Mouse (Mus musculus) limb, embryonic 11.5 days (tissue): ENCODE results near the gene Cfap43. TPM values are rescaled to one million over a fixed set of nuclear protein-coding genes. Genes with fewer than 3 reads are reported as not detected.
A peak's percentile ranks its signal among the peaks of the same experiment; 100 is the strongest.

Source experiments
- ATAC-seq: fragments of 200-750 bp; cut with Nextera tagmentation; 2 replicates; pipeline ENCODE4 v1.8.0; 2017; ENCODE audit warnings: low read depth; ENCODE audit not compliant: insufficient number of reproducible peaks, low FRiP score, low TSS enrichment
- DNase-seq: peaks from one replicate; pipeline ENCODE4 v3.0.0-alpha.2; 2015; ENCODE audit warnings: low spot score
- H3K27ac ChIP-seq: fragments of 300-500 bp; sonication (generic); replicated peaks from 2 replicates; pipeline ENCODE4 v1.5.1; 2014; ENCODE audit warnings: low read depth, mild to moderate bottlenecking, low read length
- H3K27me3 ChIP-seq: fragments of 300-500 bp; sonication (generic); 2 replicates; pipeline ENCODE4 v1.6.1; 2014; ENCODE audit warnings: mild to moderate bottlenecking, low read length, mixed read lengths; ENCODE audit not compliant: control insufficient read depth, insufficient read depth
- H3K36me3 ChIP-seq: fragments of 300-500 bp; sonication (generic); 2 replicates; pipeline ENCODE4 v1.6.1; 2014; ENCODE audit warnings: mild to moderate bottlenecking, low read length, moderate library complexity, mixed read lengths; ENCODE audit not compliant: control insufficient read depth, insufficient read depth
- H3K4me1 ChIP-seq: fragments of 300-500 bp; sonication (generic); 2 replicates; pipeline ENCODE4 v1.6.1; 2014; ENCODE audit warnings: low read length, mixed read lengths; ENCODE audit not compliant: control insufficient read depth, insufficient read depth
- H3K4me2 ChIP-seq: fragments of 300-500 bp; sonication (generic); 2 replicates; pipeline ENCODE4 v1.6.1; 2014; ENCODE audit warnings: low read depth, mild to moderate bottlenecking, moderate library complexity; ENCODE audit not compliant: severe bottlenecking
- H3K4me3 ChIP-seq: fragments of 300-500 bp; sonication (generic); 2 replicates; pipeline ENCODE4 v1.5.1; 2014; ENCODE audit warnings: low read depth, low read length
- H3K9ac ChIP-seq: fragments of 300-500 bp; sonication (generic); 2 replicates; pipeline ENCODE4 v1.6.1; 2014; ENCODE audit warnings: mild to moderate bottlenecking, low read length
- H3K9me3 ChIP-seq: fragments of 300-500 bp; sonication (generic); 2 replicates; pipeline ENCODE4 v1.6.1; 2016; ENCODE audit warnings: low read length; ENCODE audit not compliant: control insufficient read depth
- WGBS: fragments of 180-500 bp; shearing (Covaris S2); extraction: QIAGEN DNeasy Blood & Tissue Kit; methylation state at CpG from one replicate; pipeline ENCODE4 v1.1.7; 2014; 5-methylcytosine and 5-hydroxymethylcytosine counted together
- polyA plus RNA-seq: library from polyadenylated mRNA; unstranded; fragments of >200 nt; fragmentation: Nextera tagmentation; extraction: Ambion mirVana; gene quantifications from 2 replicates; pipeline ENCODE4 v1.2.1, GENCODE M21; 2014

Cfap43 gene
- polyA plus RNA-seq, 1 experiment from 2014 or later = 0.04 TPM

DNA sequence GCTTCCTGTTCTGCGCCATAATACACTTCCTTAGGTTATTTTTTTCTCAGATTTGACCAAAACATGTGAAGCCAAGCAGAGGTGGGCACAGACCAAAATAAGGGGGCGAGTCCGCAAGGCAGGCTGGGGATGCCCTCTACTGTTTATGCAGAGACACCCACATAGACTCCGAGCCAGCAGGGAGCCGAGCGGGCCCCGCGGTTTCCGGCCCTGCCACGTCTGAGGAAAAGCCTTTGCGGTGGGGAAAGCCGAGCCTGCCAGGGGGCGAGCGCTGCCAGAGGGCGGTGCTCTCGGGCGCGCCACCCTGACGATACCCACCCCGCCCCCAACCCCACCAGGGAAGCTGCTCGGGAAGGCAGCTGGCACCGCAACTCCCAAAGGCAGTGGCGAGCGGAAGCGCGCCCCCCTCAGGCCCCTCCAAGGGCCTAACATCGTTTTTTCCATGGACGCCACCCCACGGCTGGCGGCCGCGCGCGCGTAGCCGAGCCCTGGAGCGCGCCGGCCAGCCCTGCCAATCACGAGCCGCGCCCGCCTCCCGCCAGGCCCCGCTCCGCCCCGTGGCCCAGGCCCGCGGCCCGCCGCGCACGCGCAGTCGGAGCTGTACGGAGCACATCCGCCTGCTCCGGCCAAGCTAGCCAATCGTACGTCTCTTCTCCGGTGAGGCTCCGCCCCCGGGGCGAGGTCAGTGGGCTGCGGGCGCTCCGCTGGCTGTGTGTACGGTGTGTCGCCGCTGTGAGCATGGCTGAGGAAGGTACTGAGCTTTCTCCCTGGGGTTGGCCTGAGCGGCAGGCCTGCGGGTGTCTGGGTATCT lies 187.8 kb downstream of the Cfap43 start, which contains the start of gene Sfr1:
Sfr1 (plus strand) TSS at position 612 of the 811 bp plus-strand sequence.
- under 1% methylated on average over 42 of the region's 72 CpGs for WGBS
- peak within 1 kb of the TSS; percentile 70 for H3K9ac ChIP-seq
- H3K27me3 ChIP-seq = no peaks in the 10 kb centered on the region
- ATAC-seq (peak; percentile 96), DNase-seq (peak; percentile 99)
- H3K9me3 ChIP-seq = no peaks in the 10 kb centered on the region
- H3K27ac ChIP-seq = peak within 1 kb of the TSS; percentile 84
- H3K4me2 ChIP-seq = peak within 1 kb of the TSS; percentile 65
- peak within 1 kb of the TSS; percentile 65 for H3K4me3 ChIP-seq
- H3K4me1 ChIP-seq = peaks cover 3% of the 10 kb centered on the region; the same call in 1 of the 2 replicates
- H3K36me3 ChIP-seq = peaks cover 11% of the 10 kb centered on the region

DNA sequence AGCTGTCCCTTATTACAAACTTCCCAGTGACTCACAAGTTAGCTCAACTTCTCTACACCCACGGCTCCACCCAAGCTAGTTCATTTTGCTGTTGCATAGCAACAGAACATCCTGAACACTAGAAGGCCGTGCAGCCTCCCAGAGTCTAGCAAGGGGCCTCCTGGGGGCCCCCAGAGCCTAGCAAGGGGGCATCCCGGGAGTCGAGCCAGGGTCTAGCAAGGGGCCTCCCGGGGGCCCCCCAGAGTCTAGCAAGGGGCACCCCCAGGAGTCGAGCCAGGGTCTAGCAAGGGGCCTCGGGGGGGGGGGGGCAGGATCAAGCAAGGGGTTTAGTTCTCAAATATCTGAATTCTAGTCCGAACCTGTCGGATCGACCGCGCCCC lies 188.4 kb downstream of the Cfap43 start:
- Histone ChIP-seq H3K4me3 (peak overlapping the region; percentile 65), H3K9ac (peak overlapping the region; percentile 53), H3K9me3 (no peaks in the 10 kb centered on the region), H3K27ac (peak overlapping the region; percentile 84), H3K4me2 (peak overlapping the region; percentile 65), H3K36me3 (peaks cover 9% of the 10 kb centered on the region), H3K4me1 (peaks cover 3% of the 10 kb centered on the region; the same call in 1 of the 2 replicates), H3K27me3 (no peaks in the 10 kb centered on the region)
- under 1% methylated on average over 12 of the region's 12 CpGs for whole genome bisulfite sequencing
- peak; percentile 81 for DNase-seq
- ATAC-seq = peak; percentile 69; the same call in 1 of the 2 replicates

DNA sequence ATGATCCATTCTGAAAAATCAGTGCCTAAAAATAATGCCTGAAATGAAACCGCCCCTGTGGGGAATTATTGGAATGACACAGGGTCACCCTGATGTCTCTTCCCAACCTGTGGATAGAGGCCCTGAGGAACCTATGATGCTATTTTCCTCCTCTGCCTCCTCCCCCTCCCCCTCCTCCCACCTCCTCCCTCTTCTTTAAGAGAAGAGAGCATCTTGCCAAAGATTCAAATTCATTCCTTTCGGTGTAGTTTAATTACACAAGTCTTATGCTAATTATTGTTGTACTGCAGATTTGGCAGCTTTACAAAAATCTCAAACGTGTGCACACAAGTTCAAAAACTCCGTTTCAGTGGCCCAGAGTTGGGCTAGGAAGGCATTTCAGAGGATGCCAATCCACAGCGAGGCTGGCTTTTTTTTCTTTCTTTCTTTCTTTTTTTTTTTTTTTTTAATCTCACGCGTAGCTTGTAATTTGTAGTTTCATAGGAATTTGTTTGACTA lies 193.4 kb downstream of the Cfap43 start:
- 82% methylated on average over 7 of the region's 7 CpGs for WGBS
- no peak overlapping the region for H3K9ac ChIP-seq
- H3K4me2 ChIP-seq = no peak overlapping the region
- ATAC-seq (no peak), DNase-seq (no peak)
- H3K4me1 ChIP-seq = peaks cover 2% of the 10 kb centered on the region; the same call in 1 of the 2 replicates
- no peaks in the 10 kb centered on the region for H3K27me3 ChIP-seq
- H3K4me3 ChIP-seq = no peak overlapping the region
- H3K27ac ChIP-seq = no peak overlapping the region
- H3K9me3 ChIP-seq = no peaks in the 10 kb centered on the region
- no peaks in the 10 kb centered on the region for H3K36me3 ChIP-seq

DNA sequence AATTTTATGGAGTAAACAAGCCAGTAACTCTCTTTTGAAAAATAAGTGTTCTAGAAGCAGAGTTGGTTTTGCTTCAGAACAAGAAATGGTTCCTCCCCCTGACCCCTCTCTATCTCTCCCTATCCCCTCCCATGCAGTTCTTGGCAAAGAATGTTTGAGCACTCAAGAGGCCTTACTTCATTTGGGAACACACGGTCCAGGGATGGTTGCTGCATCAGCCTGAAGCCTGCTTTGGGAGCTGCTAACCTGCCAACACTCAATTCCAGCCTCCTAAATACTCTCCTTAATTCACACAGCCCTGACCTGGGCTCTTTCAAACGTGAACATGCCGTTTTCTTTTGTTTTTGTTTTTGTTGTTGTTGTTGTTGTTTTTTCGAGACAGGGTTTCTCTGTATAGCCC lies 194.2 kb downstream of the Cfap43 start:
- no peak for ATAC-seq
- Histone ChIP-seq H3K9ac (no peak overlapping the region), H3K4me1 (no peaks in the 10 kb centered on the region), H3K4me2 (no peak overlapping the region), H3K9me3 (no peaks in the 10 kb centered on the region), H3K27ac (no peak overlapping the region), H3K4me3 (no peak overlapping the region), H3K36me3 (no peaks in the 10 kb centered on the region), H3K27me3 (no peaks in the 10 kb centered on the region)
- DNase-seq = no peak
- 75% methylated on average over 4 of the region's 4 CpGs for WGBS

DNA sequence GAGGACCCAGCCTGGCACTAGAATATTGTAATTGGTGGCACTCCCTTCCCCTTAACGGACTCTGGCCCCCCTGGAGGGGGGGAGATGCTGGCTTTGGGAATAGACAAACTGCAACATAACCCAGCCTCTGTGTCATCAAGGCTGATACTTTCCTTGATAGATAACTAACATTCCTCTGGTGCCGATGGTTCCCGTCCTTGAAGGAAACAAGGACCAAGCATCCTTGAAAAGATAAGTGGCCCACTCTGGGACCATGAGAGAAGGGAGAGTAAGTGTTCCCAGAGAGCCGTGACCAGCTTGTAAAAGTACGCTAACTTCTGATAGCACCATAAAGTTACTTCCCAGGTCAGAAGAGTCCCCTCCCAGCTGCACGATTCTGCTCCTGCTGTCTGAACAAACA lies 196.6 kb downstream of the Cfap43 start:
- Histone ChIP-seq H3K9ac (no peak overlapping the region), H3K4me2 (no peak overlapping the region), H3K9me3 (no peaks in the 10 kb centered on the region), H3K4me1 (no peaks in the 10 kb centered on the region), H3K4me3 (no peak overlapping the region), H3K27ac (no peak overlapping the region), H3K36me3 (no peaks in the 10 kb centered on the region), H3K27me3 (no peaks in the 10 kb centered on the region)
- 61% methylated on average over 6 of the region's 6 CpGs for WGBS
- no peak for ATAC-seq
- no peak for DNase-seq

DNA sequence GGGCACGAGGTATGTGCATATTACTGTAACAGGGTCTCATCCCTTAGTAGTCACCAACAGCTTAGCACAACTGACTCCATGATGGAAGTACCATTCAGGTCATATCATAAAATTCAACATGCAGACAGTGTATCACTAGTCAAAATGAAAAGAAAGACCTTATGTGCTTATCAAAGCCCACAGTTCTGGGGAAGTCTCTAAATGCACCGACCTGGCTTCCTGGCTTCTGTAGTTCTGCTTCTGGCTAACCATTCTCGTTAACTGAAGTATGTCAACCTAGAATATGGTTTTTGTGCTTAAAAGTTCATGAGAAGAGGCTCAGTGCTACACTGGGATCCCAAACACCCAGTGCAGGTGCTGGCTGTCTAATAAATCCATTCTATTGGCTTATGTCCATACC lies 199.9 kb downstream of the Cfap43 start:
- H3K4me3 ChIP-seq = no peak overlapping the region
- H3K36me3 ChIP-seq = no peaks in the 10 kb centered on the region
- no peak for DNase-seq
- no peak overlapping the region for H3K4me2 ChIP-seq
- no peak overlapping the region for H3K27ac ChIP-seq
- no peak for ATAC-seq
- H3K9me3 ChIP-seq = no peaks in the 10 kb centered on the region
- H3K27me3 ChIP-seq = no peaks in the 10 kb centered on the region
- no peaks in the 10 kb centered on the region for H3K4me1 ChIP-seq
- H3K9ac ChIP-seq = no peak overlapping the region
- WGBS = 87% methylated on average over 3 of the region's 3 CpGs

DNA sequence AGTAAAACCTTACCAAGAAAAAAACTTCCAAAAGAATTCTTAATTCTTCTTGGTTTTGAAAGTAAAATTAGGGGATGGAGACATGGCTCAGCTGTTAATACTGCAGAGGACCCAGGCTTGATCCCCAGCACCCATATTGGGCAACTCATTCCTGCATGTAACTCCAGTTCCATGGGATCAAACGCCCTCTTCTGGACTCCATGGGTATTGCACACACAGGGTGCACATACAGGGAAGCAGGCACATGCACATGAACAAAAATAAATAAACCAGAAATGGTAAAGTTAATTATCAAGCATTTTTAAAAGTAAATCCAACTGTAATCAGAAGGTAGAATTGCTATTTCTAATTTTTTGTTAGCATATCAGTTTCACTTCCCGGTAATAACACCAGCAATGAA lies 202.9 kb downstream of the Cfap43 start:
- Histone ChIP-seq H3K27me3 (no peaks in the 10 kb centered on the region), H3K4me2 (no peak overlapping the region), H3K4me3 (no peak overlapping the region), H3K27ac (no peak overlapping the region), H3K36me3 (no peaks in the 10 kb centered on the region), H3K4me1 (no peaks in the 10 kb centered on the region), H3K9ac (no peak overlapping the region), H3K9me3 (no peaks in the 10 kb centered on the region)
- no peak for ATAC-seq
- WGBS = 64% methylated on average over 2 of the region's 2 CpGs
- DNase-seq = no peak

DNA sequence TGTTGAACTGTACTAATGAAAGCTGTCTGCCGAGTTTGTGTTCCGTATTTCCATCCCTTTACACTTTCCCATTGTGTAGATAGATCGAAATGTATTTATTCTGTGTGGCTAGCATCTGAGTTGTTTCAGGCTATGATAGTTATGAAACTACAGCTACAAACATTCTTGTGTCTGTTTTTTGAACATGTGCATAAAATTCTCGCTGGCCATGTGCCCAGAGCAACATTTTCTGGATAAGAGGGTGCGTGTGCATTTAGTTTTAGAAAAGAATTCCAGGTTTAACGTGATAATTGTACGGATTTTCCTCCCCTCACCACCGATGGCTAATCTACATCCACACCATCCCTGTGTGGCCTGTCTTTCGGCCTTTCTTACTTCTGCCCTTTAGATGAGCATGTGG lies 205.6 kb downstream of the Cfap43 start:
- DNase-seq = no peak
- Histone ChIP-seq H3K36me3 (no peaks in the 10 kb centered on the region), H3K9ac (no peak overlapping the region), H3K4me1 (no peaks in the 10 kb centered on the region), H3K9me3 (no peaks in the 10 kb centered on the region), H3K4me3 (no peak overlapping the region), H3K27me3 (no peaks in the 10 kb centered on the region), H3K27ac (no peak overlapping the region), H3K4me2 (no peak overlapping the region)
- ATAC-seq = no peak
- WGBS = 92% methylated on average over 9 of the region's 9 CpGs
